Mouse (Mus musculus) CH12.LX (cell line): ENCODE measurements at regions not wholly inside any gene's neighbourhood (a gene's known extent, or its start where the extent isn't known, plus 50 kb on each side); places are given as distances from the start of the nearest gene placed in this dataset.

Experiments used
- DNase-seq: peaks from one replicate; pipeline ENCODE4 v3.0.0-alpha.2; 2013; ENCODE audit errors: extremely low read depth
- H3K27ac ChIP-seq: 2 replicates; pipeline ENCODE4 v1.5.1; 2012; ENCODE audit warnings: low read depth, mild to moderate bottlenecking, control low read depth, moderate library complexity; ENCODE audit not compliant: insufficient read depth
- H3K27me3 ChIP-seq: replicated peaks from 2 replicates; pipeline ENCODE3; 2012; ENCODE audit warnings: inconsistent platforms
- H3K36me3 ChIP-seq, 2 experiments: replicated peaks in 1 of 2; 2 replicates each; pipeline versions ENCODE3 to v1.6.1; 2012; ENCODE audit warnings: inconsistent platforms in 1 of 2, low read length in 1 of 2, mild to moderate bottlenecking in 1 of 2, mixed read lengths in 1 of 2, moderate library complexity in 1 of 2; ENCODE audit not compliant: control insufficient read depth in 1 of 2, insufficient read depth in 1 of 2
- H3K4me1 ChIP-seq, 2 experiments: 2 replicates each; pipeline ENCODE4 v1.6.1; 2012; ENCODE audit warnings: inconsistent platforms in 1 of 2, moderate library complexity in 1 of 2; ENCODE audit not compliant: insufficient read depth in 2 of 2, control insufficient read depth in 1 of 2
- H3K4me2 ChIP-seq: 2 replicates; pipeline ENCODE4 v1.6.1; 2012; ENCODE audit warnings: low read depth, mild to moderate bottlenecking, control low read depth; ENCODE audit not compliant: poor library complexity, insufficient read depth, severe bottlenecking
- H3K4me3 ChIP-seq, 3 experiments: fragments of 150-350 bp in 1 of 3; sonication (generic) in 1 of 3; replicated peaks in 1 of 3; 2 replicates each; pipeline versions ENCODE3 to v1.5.1; 2011 to 2012; ENCODE audit warnings: low read depth in 2 of 3, low read length in 2 of 3, mild to moderate bottlenecking in 2 of 3, moderate library complexity in 2 of 3, control low read depth in 1 of 3, improper control_type of control experiment in 1 of 3, inconsistent platforms in 1 of 3, mixed read lengths in 1 of 3; ENCODE audit not compliant: poor library complexity in 1 of 3
- H3K79me2 ChIP-seq: replicated peaks from 2 replicates; pipeline ENCODE4 v1.6.1; 2012; ENCODE audit warnings: mild to moderate bottlenecking, moderate library complexity; ENCODE audit not compliant: control insufficient read depth, poor library complexity, insufficient read depth, severe bottlenecking; ENCODE audit errors: extremely low read depth
- H3K9ac ChIP-seq: 2 replicates; pipeline ENCODE4 v1.6.1; 2012; ENCODE audit warnings: low read depth, mild to moderate bottlenecking, control low read depth, moderate library complexity; ENCODE audit not compliant: insufficient read depth
- H3K9me3 ChIP-seq: replicated peaks from 2 replicates; pipeline ENCODE3; 2012; ENCODE audit warnings: low read length, inconsistent platforms, mixed read lengths
- BHLHE40 ChIP-seq: IDR thresholded peaks from 2 replicates; pipeline ENCODE4 v1.6.1; 2011; ENCODE audit warnings: mild to moderate bottlenecking, low read depth, low read length, improper control_type of control experiment
- CHD2 ChIP-seq: IDR thresholded peaks from 2 replicates; pipeline ENCODE4 v1.6.1; 2011; ENCODE audit warnings: low read length, improper control_type of control experiment
- CTCF ChIP-seq, 2 experiments: IDR thresholded peaks in 1 of 2; conservative IDR thresholded peaks in 1 of 2; 2 replicates each; pipeline ENCODE4 v1.5.1; 2011 to 2012; ENCODE audit warnings: low read depth in 2 of 2, low read length in 2 of 2, improper control_type of control experiment in 1 of 2, inconsistent platforms in 1 of 2, mild to moderate bottlenecking in 1 of 2, moderate library complexity in 1 of 2
- ELF1 ChIP-seq: IDR thresholded peaks from 2 replicates; pipeline ENCODE4 v1.6.1; 2014; ENCODE audit warnings: low read depth, mild to moderate bottlenecking, inconsistent platforms, low read length, improper control_type of control experiment
- EP300 ChIP-seq: IDR thresholded peaks from 2 replicates; pipeline ENCODE4 v1.6.1; 2011; ENCODE audit warnings: low read length, improper control_type of control experiment
- ETS1 ChIP-seq: conservative IDR thresholded peaks from 2 replicates; pipeline ENCODE4 v1.6.1; 2012; ENCODE audit warnings: low read depth, mild to moderate bottlenecking, inconsistent platforms, low read length, improper control_type of control experiment, moderate library complexity
- IRF4 ChIP-seq: IDR thresholded peaks from 2 replicates; pipeline ENCODE4 v1.6.1; 2014; ENCODE audit warnings: low read depth, mild to moderate bottlenecking, inconsistent platforms, low read length, improper control_type of control experiment
- JUN ChIP-seq: IDR thresholded peaks from 2 replicates; pipeline ENCODE4 v1.6.1; 2011; ENCODE audit warnings: low read depth, mild to moderate bottlenecking, low read length, improper control_type of control experiment, moderate library complexity; ENCODE audit not compliant: insufficient read depth
- JUND ChIP-seq: conservative IDR thresholded peaks from 2 replicates; pipeline ENCODE4 v1.6.1; 2011; ENCODE audit warnings: low read depth, low read length, improper control_type of control experiment
- KAT2A ChIP-seq: IDR thresholded peaks from 2 replicates; pipeline ENCODE4 v1.6.1; 2012; ENCODE audit warnings: low read length, improper control_type of control experiment, inconsistent platforms; ENCODE audit not compliant: insufficient replicate concordance
- MAX ChIP-seq: IDR thresholded peaks from 2 replicates; pipeline ENCODE4 v1.6.1; 2011; ENCODE audit warnings: low read length, improper control_type of control experiment
- MEF2A ChIP-seq: IDR thresholded peaks from 2 replicates; pipeline ENCODE4 v1.6.1; 2014; ENCODE audit warnings: low read depth, mild to moderate bottlenecking, inconsistent platforms, low read length, improper control_type of control experiment, borderline replicate concordance
- MXI1 ChIP-seq: IDR thresholded peaks from 2 replicates; pipeline ENCODE4 v1.6.1; 2011; ENCODE audit warnings: mild to moderate bottlenecking, low read depth, low read length, improper control_type of control experiment
- MYC ChIP-seq: IDR thresholded peaks from 2 replicates; pipeline ENCODE4 v1.6.1; 2011; ENCODE audit warnings: low read depth, mild to moderate bottlenecking, improper control_type of control experiment, low read length
- NELFE ChIP-seq: IDR thresholded peaks from 2 replicates; pipeline ENCODE4 v1.6.1; 2011; ENCODE audit warnings: low read depth, low read length, improper control_type of control experiment
- NRF1 ChIP-seq: IDR thresholded peaks from 2 replicates; pipeline ENCODE4 v1.6.1; 2014; ENCODE audit warnings: low read depth, mild to moderate bottlenecking, inconsistent platforms, low read length, improper control_type of control experiment, moderate library complexity
- PAX5 ChIP-seq: IDR thresholded peaks from 2 replicates; pipeline ENCODE4 v1.6.1; 2012; ENCODE audit warnings: low read length, inconsistent platforms, mixed read lengths
- POLR2A ChIP-seq: IDR thresholded peaks from 2 replicates; pipeline ENCODE4 v1.6.1; 2011; ENCODE audit warnings: low read depth, mild to moderate bottlenecking, improper control_type of control experiment, low read length
- POLR2AphosphoS2 ChIP-seq: IDR thresholded peaks from 2 replicates; pipeline ENCODE4 v1.6.1; 2011; ENCODE audit warnings: low read depth, low read length, improper control_type of control experiment
- RCOR1 ChIP-seq: conservative IDR thresholded peaks from 2 replicates; pipeline ENCODE4 v1.6.1; 2012; ENCODE audit warnings: low read depth, mild to moderate bottlenecking, inconsistent platforms, low read length, improper control_type of control experiment
- SIN3A ChIP-seq: IDR thresholded peaks from 2 replicates; pipeline ENCODE4 v1.6.1; 2012; ENCODE audit warnings: low read length, improper control_type of control experiment, inconsistent platforms
- SMC3 ChIP-seq: IDR thresholded peaks from 2 replicates; pipeline ENCODE4 v1.6.1; 2011; ENCODE audit warnings: low read depth, low read length, improper control_type of control experiment
- TBP ChIP-seq: conservative IDR thresholded peaks from 2 replicates; pipeline ENCODE4 v1.6.1; 2011; ENCODE audit warnings: low read depth, low read length, improper control_type of control experiment
- TCF12 ChIP-seq: IDR thresholded peaks from 2 replicates; pipeline ENCODE4 v1.6.1; 2014; ENCODE audit warnings: low read depth, mild to moderate bottlenecking, inconsistent platforms, low read length, improper control_type of control experiment
- USF1 ChIP-seq: IDR thresholded peaks from 2 replicates; pipeline ENCODE4 v1.6.1; 2014; ENCODE audit warnings: low read depth, mild to moderate bottlenecking, inconsistent platforms, low read length, improper control_type of control experiment
- USF2 ChIP-seq: conservative IDR thresholded peaks from 2 replicates; pipeline ENCODE4 v1.6.1; 2011; ENCODE audit warnings: low read depth, low read length, improper control_type of control experiment
- ZMIZ1 ChIP-seq: IDR thresholded peaks from 2 replicates; pipeline ENCODE4 v1.6.1; 2012; ENCODE audit warnings: low read depth, mild to moderate bottlenecking, inconsistent platforms, low read length, improper control_type of control experiment
- ZNF384 ChIP-seq: IDR thresholded peaks from 2 replicates; pipeline ENCODE4 v1.6.1; 2012; ENCODE audit warnings: low read depth, low read length, improper control_type of control experiment, inconsistent platforms
- dilution Hi-C: fragments of 300-500 bp; cut with MboI; formaldehyde crosslinking; loops from 2 replicates; pipeline ENCODE4 v1.14.3; 2020; ENCODE audit warnings: low sequenced_read_pairs; ENCODE audit not compliant: extremely low pct_unique_long_range_greater_than_20kb, extremely low pct_ligation_motif_present
- in situ Hi-C: fragments of 300-500 bp; cut with MboI; formaldehyde crosslinking; loops from 3 replicates; pipeline ENCODE4 v1.14.3; 2019; ENCODE audit warnings: low sequenced_read_pairs, low pct_ligation_motif_present, low pct_unique_long_range_greater_than_20kb, mixed read lengths

DNA sequence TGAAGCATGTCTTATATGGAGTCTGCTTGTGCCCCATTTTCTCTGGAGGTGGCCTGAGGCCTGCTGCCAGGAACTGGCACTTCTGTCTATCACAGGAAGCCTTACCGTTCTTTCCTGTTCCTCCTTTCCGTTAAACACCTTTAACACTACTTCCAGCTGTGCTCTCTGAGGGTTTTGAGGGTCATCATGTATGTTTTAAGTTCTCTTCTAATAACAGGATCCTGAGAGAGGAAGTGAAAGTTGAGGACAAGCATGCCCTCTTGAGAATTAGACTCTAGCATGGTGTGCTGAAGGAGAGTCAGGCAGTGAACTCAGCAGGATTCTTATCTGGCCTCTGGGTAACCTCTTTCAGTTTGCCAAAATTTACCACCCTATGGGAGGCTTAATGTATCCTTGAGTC is 418.0 kb upstream of the 9430069I07Rik start:
- peak overlapping the region; percentile 44; the same call in 1 of the 2 replicates for H3K4me2 ChIP-seq
- dilution Hi-C loops (no loop called here), in situ Hi-C loops (no loop called here)
- no peaks in the 10 kb centered on the region for H3K36me3 ChIP-seq
- no peaks in the 10 kb centered on the region for H3K9me3 ChIP-seq
- TF ChIP-seq EP300 = peak; percentile 97
- TF ChIP-seq TCF12 = no peak
- 0 out of 2 replicates have a peak, but pooled peaks have one; percentile 35 for TF ChIP-seq ELF1
- peak; percentile 71 for TF ChIP-seq MYC
- TF ChIP-seq PAX5 = no peak
- no peak for TF ChIP-seq SIN3A
- no peak for TF ChIP-seq RCOR1
- no peak for TF ChIP-seq USF1
- TF ChIP-seq POLR2A = 0 out of 2 replicates have a peak, but pooled peaks have one; percentile 21
- TF ChIP-seq JUND = 0 out of 2 replicates have a peak, but pooled peaks have one; percentile 27
- no peak for TF ChIP-seq KAT2A
- TF ChIP-seq CHD2 = no peak
- TF ChIP-seq MEF2A = no peak
- 0 out of 2 replicates have a peak, but pooled peaks have one; percentile 16 for TF ChIP-seq TBP
- TF ChIP-seq NELFE = no peak
- TF ChIP-seq MAX = 0 out of 2 replicates have a peak, but pooled peaks have one; percentile 37
- peak; percentile 95 for TF ChIP-seq IRF4
- peak; percentile 74 for TF ChIP-seq ETS1
- TF ChIP-seq BHLHE40 = 0 out of 2 replicates have a peak, but pooled peaks have one; percentile 34
- TF ChIP-seq CTCF (conservative IDR thresholded peaks at IDR 0.05 in 1 of 2, IDR thresholded peaks at IDR 0.05 in 1 of 2; ENCODE audit: low read depth in 2 of 2, low read length in 2 of 2) = no peak
- no peak for TF ChIP-seq USF2
- H3K4me1 ChIP-seq = peaks cover 16 to 37% of the 10 kb centered on the region in 2 experiments
- H3K27ac ChIP-seq = peak overlapping the region; percentile 31; the same call in 1 of the 2 replicates
- no peaks in the 10 kb centered on the region for H3K79me2 ChIP-seq
- H3K4me3 ChIP-seq = peak overlapping the region in 1 of 3 experiments; percentile 11
- no peaks in the 10 kb centered on the region for H3K27me3 ChIP-seq
- no peak overlapping the region for H3K9ac ChIP-seq
- DNase-seq = peak; percentile 89

DNA sequence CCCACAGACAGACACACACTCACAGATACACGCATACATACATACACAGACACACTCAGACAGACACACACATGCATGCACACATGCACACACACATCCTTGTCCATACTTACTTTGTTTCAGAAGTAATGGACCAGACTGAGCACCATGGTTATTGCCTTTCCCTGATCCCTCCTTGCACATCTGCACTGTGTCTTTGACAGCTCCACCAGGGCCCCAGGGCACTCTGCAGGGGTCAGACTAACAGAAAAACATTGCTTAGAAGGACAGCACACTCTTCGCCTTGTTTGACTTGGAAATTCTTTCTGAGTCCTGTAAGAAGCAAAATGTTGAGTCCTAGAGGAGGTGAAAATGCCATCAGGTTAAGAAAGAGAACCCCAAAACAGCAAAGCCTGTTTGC is 394.1 kb upstream of the 9430069I07Rik start:
- dilution Hi-C loops (no loop called here), in situ Hi-C loops (no loop called here)
- H3K79me2 ChIP-seq = no peaks in the 10 kb centered on the region
- H3K4me1 ChIP-seq = peaks cover 0 to 3% of the 10 kb centered on the region in 2 experiments; a peak in 1 of 4 replicates
- no peaks in the 10 kb centered on the region for H3K27me3 ChIP-seq
- H3K36me3 ChIP-seq = no peaks in the 10 kb centered on the region
- peaks cover 2% of the 10 kb centered on the region for H3K9me3 ChIP-seq
- H3K4me2 ChIP-seq = no peak overlapping the region
- no peak overlapping the region for H3K9ac ChIP-seq
- H3K27ac ChIP-seq = no peak overlapping the region
- no peak for DNase-seq
- TF ChIP-seq MAX = no peak
- TF ChIP-seq ZNF384 = no peak
- no peak for TF ChIP-seq NELFE
- TF ChIP-seq JUND = no peak
- TF ChIP-seq POLR2AphosphoS2 = no peak
- no peak for TF ChIP-seq ELF1
- no peak for TF ChIP-seq TBP
- no peak for TF ChIP-seq JUN
- no peak for TF ChIP-seq ETS1
- no peak for TF ChIP-seq MXI1
- TF ChIP-seq NRF1 = no peak
- no peak for TF ChIP-seq ZMIZ1
- no peak for TF ChIP-seq IRF4
- no peak for TF ChIP-seq RCOR1
- TF ChIP-seq SMC3 = no peak
- no peak for TF ChIP-seq USF1
- TF ChIP-seq EP300 = no peak
- no peak overlapping the region for H3K4me3 ChIP-seq
